Mouse (Mus musculus) right cerebral cortex, postnatal 14 days (tissue): ENCODE results near the gene Ago4.

Experiments used
- DNase-seq: peaks from one replicate; pipeline ENCODE4 v3.0.0; 2022

Gene Ago4

GRCm38 (mm10) chr4:126512308-126513066 lies 20.8 kb downstream of the Ago4 start:
- DNase-seq: no peak

- DNase-seq: no peak
Observed at GRCm38 (mm10) chr4:126511013-126511412, 22.3 kb downstream of the Ago4 start.

- no peak for DNase-seq
Observed at GRCm38 (mm10) chr4:126509072-126509471, 24.2 kb downstream of the Ago4 start.

GRCm38 (mm10) chr4:126508110-126508899 lies 25.0 kb downstream of the Ago4 start:
- no peak for DNase-seq

- no peak for DNase-seq
Observed at GRCm38 (mm10) chr4:126502977-126503309, 30.3 kb downstream of the Ago4 start.

- no peak for DNase-seq
Observed at GRCm38 (mm10) chr4:126502141-126502976, 30.9 kb downstream of the Ago4 start.

GRCm38 (mm10) chr4:126498601-126499000 lies 34.7 kb downstream of the Ago4 start:
- no peak for DNase-seq

GRCm38 (mm10) chr4:126496963-126497362 lies 36.3 kb downstream of the Ago4 start:
- no peak for DNase-seq

GRCm38 (mm10) chr4:126495942-126496790 lies 37.1 kb downstream of the Ago4 start:
- no peak for DNase-seq

GRCm38 (mm10) chr4:126495453-126495852 lies 37.8 kb downstream of the Ago4 start:
- DNase-seq: no peak

- DNase-seq: no peak
Observed at GRCm38 (mm10) chr4:126493416-126493815, 39.9 kb downstream of the Ago4 start.

- DNase-seq: no peak
Observed at GRCm38 (mm10) chr4:126491977-126492376, 41.3 kb downstream of the Ago4 start.

GRCm38 (mm10) chr4:126490726-126491125 lies 42.5 kb downstream of the Ago4 start:
- DNase-seq: no peak

GRCm38 (mm10) chr4:126489811-126490210 lies 43.5 kb downstream of the Ago4 start:
- DNase-seq: no peak

GRCm38 (mm10) chr4:126486217-126486616 lies 47.1 kb downstream of the Ago4 start:
- no peak for DNase-seq

- no peak for DNase-seq
Observed at GRCm38 (mm10) chr4:126485065-126485464, 48.2 kb downstream of the Ago4 start.

GRCm38 (mm10) chr4:126483874-126484273 lies 49.4 kb downstream of the Ago4 start:
- no peak for DNase-seq

- DNase-seq: no peak
Observed at GRCm38 (mm10) chr4:126482951-126483350, 50.3 kb downstream of the Ago4 start.

GRCm38 (mm10) chr4:126481461-126481860 lies 51.8 kb downstream of the Ago4 start:
- DNase-seq: no peak

GRCm38 (mm10) chr4:126480288-126480687 lies 53.0 kb downstream of the Ago4 start:
- no peak for DNase-seq

- DNase-seq: no peak
Observed at GRCm38 (mm10) chr4:126473031-126473430, 60.2 kb downstream of the Ago4 start.

- no peak for DNase-seq
Observed at GRCm38 (mm10) chr4:126469334-126469733, 63.9 kb downstream of the Ago4 start.
